Mouse (Mus musculus) heart, embryonic 11.5 days (tissue): ENCODE results near the gene Rtn1. TPM values are rescaled to one million over a fixed set of nuclear protein-coding genes. Genes with fewer than 3 reads are reported as not detected.

Source experiments
- ATAC-seq: fragments of 200-750 bp; cut with Nextera tagmentation; replicated peaks from 2 replicates; pipeline ENCODE4 v1.8.0; 2017; ENCODE audit warnings: moderate library complexity; ENCODE audit not compliant: insufficient number of reproducible peaks, low FRiP score, low TSS enrichment
- H3K27ac ChIP-seq: fragments of 300-500 bp; sonication (generic); 2 replicates; pipeline ENCODE4 v1.5.1; 2014; ENCODE audit warnings: mild to moderate bottlenecking, low read depth, low read length
- H3K27me3 ChIP-seq: fragments of 300-500 bp; sonication (generic); 2 replicates; pipeline ENCODE4 v1.6.1; 2014; ENCODE audit warnings: mild to moderate bottlenecking, low read length, mixed read lengths; ENCODE audit not compliant: control insufficient read depth, insufficient read depth
- H3K36me3 ChIP-seq: fragments of 300-500 bp; sonication (generic); 2 replicates; pipeline ENCODE4 v1.6.1; 2014; ENCODE audit warnings: mild to moderate bottlenecking, low read length, moderate library complexity, mixed read lengths; ENCODE audit not compliant: control insufficient read depth, insufficient read depth
- H3K4me1 ChIP-seq: fragments of 300-500 bp; sonication (generic); 2 replicates; pipeline ENCODE4 v1.6.1; 2014; ENCODE audit warnings: low read length; ENCODE audit not compliant: control insufficient read depth, insufficient read depth
- H3K4me2 ChIP-seq: fragments of 300-500 bp; sonication (generic); 2 replicates; pipeline ENCODE4 v1.6.1; 2014; ENCODE audit warnings: mild to moderate bottlenecking, moderate library complexity
- H3K4me3 ChIP-seq: fragments of 300-500 bp; sonication (generic); 2 replicates; pipeline ENCODE4 v1.5.1; 2014; ENCODE audit warnings: low read depth, low read length
- H3K9ac ChIP-seq: fragments of 300-500 bp; sonication (generic); 2 replicates; pipeline ENCODE4 v1.6.1; 2014; ENCODE audit warnings: mild to moderate bottlenecking, low read depth, low read length, moderate library complexity
- H3K9me3 ChIP-seq: fragments of 300-500 bp; sonication (generic); replicated peaks from 2 replicates; pipeline ENCODE4 v1.6.1; 2016; ENCODE audit warnings: low read length; ENCODE audit not compliant: control insufficient read depth
- WGBS: fragments of 180-500 bp; shearing (Covaris S2); extraction: QIAGEN DNeasy Blood & Tissue Kit; methylation state at CpG from one replicate; pipeline ENCODE4 v1.1.7; 2014; ENCODE audit not compliant: insufficient replicate concordance; 5-methylcytosine and 5-hydroxymethylcytosine counted together
- polyA plus RNA-seq: library from polyadenylated mRNA; unstranded; fragments of >200 nt; fragmentation: Nextera tagmentation; extraction: Ambion mirVana; gene quantifications from 2 replicates; pipeline ENCODE4 v1.2.1, GENCODE M21; 2014

Gene Rtn1
- polyA plus RNA-seq, 1 experiment from 2014 or later = 20.1 TPM

DNA sequence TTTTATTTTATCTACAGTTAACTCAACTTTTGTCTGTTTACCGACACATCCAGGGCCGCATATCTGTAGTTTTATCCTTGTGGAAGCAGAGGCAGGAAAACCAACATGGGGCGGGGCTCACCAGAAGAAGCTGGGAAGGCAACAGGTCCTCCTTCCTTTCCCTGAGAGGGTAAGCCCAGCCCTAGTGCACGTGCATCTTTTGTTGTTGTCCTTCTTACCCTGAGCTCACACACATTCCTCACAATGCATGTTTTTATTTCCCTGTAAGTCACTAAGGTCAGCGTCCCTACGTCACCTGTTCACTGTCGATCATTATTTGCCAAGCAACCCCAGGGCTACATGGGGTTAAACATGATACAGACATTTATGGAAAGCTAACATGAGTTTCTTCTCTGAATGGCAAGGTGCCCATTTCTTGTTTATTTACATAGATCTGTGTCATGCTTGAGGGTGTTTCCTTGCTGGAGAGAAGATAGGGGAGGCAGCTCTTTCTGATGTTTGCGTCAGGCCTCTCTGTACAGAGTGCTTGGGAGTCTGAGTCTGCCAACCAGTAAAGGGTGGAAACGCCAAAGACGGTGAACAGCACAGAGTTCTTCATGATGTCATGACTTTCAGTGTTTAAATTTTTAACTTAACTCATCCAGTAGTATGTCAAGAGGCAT is 84.5 kb downstream of the Rtn1 start:
- WGBS = 59% methylated on average over 10 of the region's 10 CpGs
- Histone ChIP-seq H3K4me3 (no peak overlapping the region), H3K9me3 (no peaks in the 10 kb centered on the region), H3K9ac (no peak overlapping the region), H3K27me3 (no peaks in the 10 kb centered on the region), H3K4me1 (no peaks in the 10 kb centered on the region; the same call in 1 of the 2 replicates), H3K36me3 (no peaks in the 10 kb centered on the region), H3K27ac (no peak overlapping the region), H3K4me2 (no peak overlapping the region)
- no peak for ATAC-seq

DNA sequence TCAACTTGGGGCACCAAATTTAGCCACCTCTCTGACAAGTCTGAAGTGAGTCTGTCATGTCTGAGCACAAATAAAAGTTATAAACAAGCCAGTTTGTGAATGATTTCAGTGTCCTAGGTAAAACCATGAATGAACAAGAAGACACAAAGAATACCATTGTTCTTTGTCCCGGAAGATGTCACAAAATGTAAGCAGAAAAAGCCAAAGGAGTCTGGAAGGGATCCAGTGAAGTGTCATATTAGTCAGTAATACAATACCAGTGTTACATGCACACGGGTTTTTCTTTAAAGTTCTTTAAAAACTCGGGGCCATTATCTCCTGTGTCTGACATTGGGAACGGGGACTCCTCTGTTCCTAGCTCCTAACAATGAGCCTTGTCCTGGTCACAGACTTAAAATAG is 85.1 kb downstream of the Rtn1 start:
- H3K4me3 ChIP-seq = no peak overlapping the region
- H3K9ac ChIP-seq = no peak overlapping the region
- H3K9me3 ChIP-seq = no peaks in the 10 kb centered on the region
- H3K4me2 ChIP-seq = no peak overlapping the region
- H3K36me3 ChIP-seq = no peaks in the 10 kb centered on the region
- no peak overlapping the region for H3K27ac ChIP-seq
- H3K4me1 ChIP-seq = no peaks in the 10 kb centered on the region; the same call in 1 of the 2 replicates
- no peak for ATAC-seq
- whole genome bisulfite sequencing = 70% methylated on average over 4 of the region's 4 CpGs
- no peaks in the 10 kb centered on the region for H3K27me3 ChIP-seq

DNA sequence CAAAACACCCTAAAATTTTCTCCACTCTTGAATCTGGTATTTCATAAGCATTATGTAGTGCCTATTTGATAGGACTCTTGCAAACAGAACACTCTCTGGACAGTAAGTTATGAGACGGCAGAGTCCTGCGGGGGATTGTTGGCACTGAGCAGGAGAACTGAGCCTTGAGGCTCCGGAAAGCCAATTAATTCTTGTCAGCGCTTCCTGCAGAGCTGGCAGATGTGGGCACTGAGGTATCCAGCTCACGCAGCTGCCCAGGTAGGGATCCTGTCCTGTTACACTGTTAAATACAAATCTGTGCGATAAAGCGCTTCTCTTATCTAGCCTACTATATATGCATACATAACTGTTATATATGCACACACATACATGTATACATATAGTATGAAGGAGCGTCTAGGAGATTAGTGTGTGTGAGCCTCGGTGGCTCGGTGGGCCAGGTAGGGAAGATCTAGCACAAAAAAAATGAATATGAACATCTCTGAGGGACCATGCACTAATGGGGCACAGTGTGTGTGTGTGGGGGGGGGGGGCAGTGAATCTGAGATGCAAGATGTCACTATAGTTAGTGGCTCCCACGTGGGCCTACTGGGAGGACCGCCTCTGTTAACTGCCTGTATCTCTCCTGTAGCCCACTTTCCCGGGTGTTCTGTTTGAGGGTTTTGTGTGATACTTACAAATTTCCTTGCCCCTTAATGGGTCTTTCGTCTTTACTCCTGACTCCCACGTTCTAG is 93.0 kb downstream of the Rtn1 start:
- ATAC-seq = no peak
- Histone ChIP-seq H3K4me3 (no peak overlapping the region), H3K27me3 (no peaks in the 10 kb centered on the region), H3K4me1 (no peaks in the 10 kb centered on the region), H3K36me3 (no peaks in the 10 kb centered on the region), H3K4me2 (no peak overlapping the region), H3K9ac (no peak overlapping the region), H3K27ac (no peak overlapping the region), H3K9me3 (no peaks in the 10 kb centered on the region)
- WGBS = 66% methylated on average over 15 of the region's 15 CpGs

DNA sequence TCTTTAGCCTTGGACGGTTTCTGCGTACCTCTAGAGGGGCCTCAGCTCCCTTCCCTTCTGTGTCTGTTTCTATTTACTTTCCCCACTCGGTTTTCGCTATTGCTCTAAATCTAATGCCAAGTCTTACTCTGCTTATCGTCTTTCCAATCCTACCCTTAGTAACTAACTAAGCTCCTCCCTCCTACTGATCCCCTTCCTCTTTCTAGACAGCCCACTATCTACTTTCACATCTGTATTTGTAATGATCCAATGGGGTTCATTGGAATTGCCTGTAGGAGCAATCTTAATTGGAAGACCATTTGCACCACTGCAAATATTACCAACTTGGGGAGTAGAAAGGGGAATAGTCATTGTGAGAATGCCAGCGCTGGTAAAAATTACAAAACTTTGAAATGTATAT is 98.0 kb downstream of the Rtn1 start:
- 73% methylated on average over 6 of the region's 6 CpGs for WGBS
- Histone ChIP-seq H3K4me2 (no peak overlapping the region), H3K9ac (no peak overlapping the region), H3K27me3 (peaks cover 5% of the 10 kb centered on the region; the same call in 1 of the 2 replicates), H3K4me3 (no peak overlapping the region), H3K27ac (no peak overlapping the region), H3K36me3 (no peaks in the 10 kb centered on the region), H3K9me3 (no peaks in the 10 kb centered on the region), H3K4me1 (no peaks in the 10 kb centered on the region)
- no peak for ATAC-seq

DNA sequence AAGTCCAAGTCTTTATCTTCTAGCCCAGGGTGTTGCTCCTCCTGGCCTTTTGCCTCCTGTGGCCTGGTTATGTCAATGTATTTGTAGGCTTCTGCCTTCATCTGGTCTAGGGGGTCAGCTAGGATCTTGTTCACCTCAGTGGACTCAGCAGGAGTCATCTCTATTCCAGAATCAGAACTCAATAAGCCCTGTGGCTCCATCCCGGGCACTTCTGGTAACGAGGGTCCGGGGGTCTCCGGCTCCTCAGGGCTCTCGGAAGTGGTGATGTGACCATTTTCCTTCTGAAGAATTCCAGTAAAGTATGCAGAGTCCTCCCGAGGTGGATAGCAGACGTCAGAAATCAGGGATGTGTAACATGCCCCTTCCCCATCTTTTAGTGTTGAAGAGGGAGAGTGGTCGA is 100.3 kb downstream of the Rtn1 start:
- Histone ChIP-seq H3K4me1 (no peaks in the 10 kb centered on the region), H3K27me3 (peaks cover 5% of the 10 kb centered on the region; the same call in 1 of the 2 replicates), H3K36me3 (no peaks in the 10 kb centered on the region), H3K9me3 (no peaks in the 10 kb centered on the region), H3K27ac (no peak overlapping the region), H3K4me3 (no peak overlapping the region), H3K9ac (no peak overlapping the region), H3K4me2 (no peak overlapping the region)
- 68% methylated on average over 8 of the region's 8 CpGs for WGBS
- no peak for ATAC-seq

DNA sequence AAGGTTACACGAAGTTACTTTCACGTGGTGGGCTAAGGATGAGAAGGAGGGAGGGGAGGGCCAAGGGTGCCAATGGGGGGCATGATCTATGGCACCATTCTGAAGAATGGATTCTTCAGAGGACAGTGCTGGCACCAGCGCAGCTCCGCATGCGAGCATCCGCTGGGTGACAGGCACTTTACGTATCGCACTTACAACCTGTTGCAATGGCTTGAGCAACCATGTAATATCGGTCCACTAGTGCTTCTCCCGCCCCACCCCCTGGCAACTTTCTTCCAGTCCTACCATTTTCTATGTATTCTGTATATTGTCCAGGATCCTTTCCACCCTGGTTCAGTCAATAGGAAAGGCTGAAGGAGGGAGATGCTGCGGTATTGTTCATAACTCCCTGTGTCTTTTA is 102.6 kb downstream of the Rtn1 start:
- Histone ChIP-seq H3K4me2 (no peak overlapping the region), H3K27ac (no peak overlapping the region), H3K36me3 (no peaks in the 10 kb centered on the region), H3K9ac (no peak overlapping the region), H3K9me3 (no peaks in the 10 kb centered on the region), H3K27me3 (peaks cover 5% of the 10 kb centered on the region; the same call in 1 of the 2 replicates), H3K4me1 (no peaks in the 10 kb centered on the region), H3K4me3 (no peak overlapping the region)
- WGBS = 86% methylated on average over 11 of the region's 11 CpGs
- no peak for ATAC-seq

DNA sequence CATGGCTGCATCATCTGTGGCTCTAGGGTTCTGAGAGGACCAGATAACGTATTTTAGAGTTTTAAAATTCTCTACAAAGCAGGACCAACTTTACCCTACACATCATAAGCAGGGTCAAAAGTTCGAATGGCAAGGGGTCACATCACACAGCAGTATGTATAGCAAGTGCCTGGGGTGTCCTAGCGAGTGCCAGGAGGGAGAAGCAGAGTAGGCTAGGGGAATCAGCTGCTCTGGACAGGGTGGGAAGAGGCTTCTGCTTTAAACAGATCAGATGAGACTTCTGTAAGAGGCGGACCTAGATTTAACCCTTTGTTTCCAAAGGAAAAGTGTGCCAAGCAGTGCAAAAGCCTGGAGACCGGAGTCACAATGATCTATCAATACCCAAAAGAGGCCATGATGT is 103.4 kb downstream of the Rtn1 start:
- H3K4me2 ChIP-seq = no peak overlapping the region
- H3K9me3 ChIP-seq = no peaks in the 10 kb centered on the region
- H3K27me3 ChIP-seq = peaks cover 5% of the 10 kb centered on the region; the same call in 1 of the 2 replicates
- 46% methylated on average over 5 of the region's 5 CpGs for WGBS
- H3K27ac ChIP-seq = no peak overlapping the region
- no peak overlapping the region for H3K4me3 ChIP-seq
- ATAC-seq = no peak
- no peaks in the 10 kb centered on the region for H3K4me1 ChIP-seq
- no peak overlapping the region for H3K9ac ChIP-seq
- no peaks in the 10 kb centered on the region for H3K36me3 ChIP-seq

DNA sequence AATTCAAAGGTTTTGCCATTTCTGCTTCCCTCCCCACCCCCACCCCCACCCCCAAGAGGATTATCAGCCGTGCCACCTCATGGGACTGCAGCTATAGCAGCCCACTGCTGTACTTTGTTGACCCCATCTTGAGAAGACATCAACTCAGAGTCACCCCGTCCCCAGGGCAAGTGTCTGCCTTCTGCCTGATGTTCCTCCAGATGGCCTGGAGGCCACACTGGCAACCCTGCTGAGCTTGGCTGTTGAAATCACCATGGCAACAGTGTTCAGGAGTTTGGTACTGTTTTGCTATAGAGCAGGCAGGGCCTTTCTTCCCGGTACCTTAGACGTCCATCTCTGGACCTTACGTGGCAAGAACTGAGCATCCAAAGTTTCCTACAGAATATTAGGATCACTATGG is 103.9 kb downstream of the Rtn1 start:
- ATAC-seq = no peak
- 49% methylated on average over 5 of the region's 5 CpGs for WGBS
- Histone ChIP-seq H3K36me3 (no peaks in the 10 kb centered on the region), H3K4me1 (no peaks in the 10 kb centered on the region), H3K9ac (no peak overlapping the region), H3K4me3 (no peak overlapping the region), H3K27ac (no peak overlapping the region), H3K27me3 (peaks cover 5% of the 10 kb centered on the region; the same call in 1 of the 2 replicates), H3K4me2 (no peak overlapping the region), H3K9me3 (no peaks in the 10 kb centered on the region)

DNA sequence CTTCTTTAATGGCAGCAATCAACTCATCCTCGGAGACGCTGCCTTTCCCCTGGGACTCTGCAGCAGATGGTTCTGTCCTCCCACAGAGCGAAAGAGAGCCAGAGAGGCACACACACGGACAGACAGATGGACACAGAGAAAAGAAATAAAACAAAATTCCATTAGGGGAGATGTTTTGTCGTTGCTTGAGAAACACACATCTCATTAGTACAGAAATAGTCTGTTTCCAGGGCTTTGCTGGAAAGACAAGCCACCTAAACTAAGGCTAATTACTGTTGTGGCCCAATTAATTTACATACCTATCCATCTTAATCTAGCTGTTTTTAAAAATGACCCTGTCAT is 104.5 kb downstream of the Rtn1 start:
- H3K9ac ChIP-seq = no peak overlapping the region
- no peak overlapping the region for H3K4me2 ChIP-seq
- H3K9me3 ChIP-seq = no peaks in the 10 kb centered on the region
- ATAC-seq = no peak
- H3K36me3 ChIP-seq = no peaks in the 10 kb centered on the region
- H3K4me3 ChIP-seq = no peak overlapping the region
- H3K27ac ChIP-seq = no peak overlapping the region
- WGBS = 76% methylated on average over 5 of the region's 5 CpGs
- no peaks in the 10 kb centered on the region for H3K4me1 ChIP-seq
- H3K27me3 ChIP-seq = peaks cover 5% of the 10 kb centered on the region; the same call in 1 of the 2 replicates
